Mouse (Mus musculus) erythroblast, embryonic 14.5 days (primary cell): ENCODE results near the gene Ltc4s.

ENCODE experiments used
- GATA1 ChIP-seq: IDR thresholded peaks from 2 replicates; pipeline ENCODE4 v1.6.1; 2012; ENCODE audit warnings: low read length, inconsistent platforms, mixed read lengths
- TAL1 ChIP-seq: IDR thresholded peaks from 3 replicates; pipeline ENCODE4 v1.6.1; 2012; ENCODE audit warnings: low read length, inconsistent platforms, mixed read lengths

GRCm38 (mm10) chr11:50236540-50236936 lies 1.9 kb downstream of the Ltc4s start:
- TF ChIP-seq GATA1 (no peak), TAL1 (no peak)
